Mouse (Mus musculus) liver, embryonic 15.5 days (tissue): ENCODE results near the gene Olfr465-ps1. TPM values are rescaled to one million over a fixed set of nuclear protein-coding genes. Genes with fewer than 3 reads are reported as not detected.
A peak's percentile ranks its signal among the peaks of the same experiment; 100 is the strongest.

Experiments used
- ATAC-seq: fragments of 200-750 bp; cut with Nextera tagmentation; 2 replicates; pipeline ENCODE4 v1.8.0; 2017; ENCODE audit warnings: moderate number of reproducible peaks, mild to moderate bottlenecking, moderate library complexity; ENCODE audit not compliant: insufficient read depth
- H3K27ac ChIP-seq: fragments of 300-500 bp; sonication (generic); replicated peaks from 2 replicates; pipeline ENCODE4 v1.5.1; 2015; ENCODE audit warnings: mild to moderate bottlenecking, inconsistent platforms
- H3K27me3 ChIP-seq: fragments of 300-500 bp; sonication (generic); 2 replicates; pipeline ENCODE4 v1.6.1; 2015; ENCODE audit warnings: mild to moderate bottlenecking, inconsistent platforms
- H3K36me3 ChIP-seq: fragments of 300-500 bp; sonication (generic); replicated peaks from 2 replicates; pipeline ENCODE4 v1.6.1; 2015; ENCODE audit warnings: moderate library complexity, mild to moderate bottlenecking, inconsistent platforms
- H3K4me1 ChIP-seq: fragments of 300-500 bp; sonication (generic); replicated peaks from 2 replicates; pipeline ENCODE4 v1.6.1; 2015; ENCODE audit warnings: inconsistent platforms
- H3K4me2 ChIP-seq: fragments of 300-500 bp; sonication (generic); 2 replicates; pipeline ENCODE4 v1.6.1; 2015; ENCODE audit warnings: moderate library complexity, mild to moderate bottlenecking, inconsistent platforms
- H3K4me3 ChIP-seq: fragments of 300-500 bp; sonication (generic); replicated peaks from 2 replicates; pipeline ENCODE4 v1.5.1; 2015; ENCODE audit warnings: mild to moderate bottlenecking, inconsistent platforms
- H3K9ac ChIP-seq: fragments of 300-500 bp; sonication (generic); 2 replicates; pipeline ENCODE4 v1.6.1; 2015; ENCODE audit warnings: moderate library complexity, mild to moderate bottlenecking, inconsistent platforms
- H3K9me3 ChIP-seq: fragments of 300-500 bp; sonication (generic); replicated peaks from 2 replicates; pipeline ENCODE4 v1.6.1; 2016; ENCODE audit warnings: inconsistent platforms
- WGBS: fragments of 180-500 bp; shearing (Covaris S2); methylation state at CpG from one replicate; pipeline ENCODE4 v1.1.7; 2015; ENCODE audit warnings: mixed read lengths; ENCODE audit not compliant: insufficient replicate concordance; 5-methylcytosine and 5-hydroxymethylcytosine counted together
- polyA plus RNA-seq: library from polyadenylated mRNA; unstranded; fragments of >200 nt; fragmentation: Nextera tagmentation; extraction: Ambion mirVana; gene quantifications from 2 replicates; pipeline ENCODE4 v1.2.1, GENCODE M21; 2015

The Olfr465-ps1 gene
- not detected in 2 replicates for polyA plus RNA-seq

- H3K27me3 ChIP-seq: no peaks in the 10 kb centered on the region
- no peaks in the 10 kb centered on the region for H3K36me3 ChIP-seq
- 61% methylated on average over 4 of the region's 4 CpGs for WGBS
- H3K9ac ChIP-seq: no peak within 1 kb of the TSS
- H3K27ac ChIP-seq: no peak within 1 kb of the TSS
- no peaks in the 10 kb centered on the region for H3K4me1 ChIP-seq
- H3K4me2 ChIP-seq: no peak within 1 kb of the TSS
- ATAC-seq: no peak
- no peak within 1 kb of the TSS for H3K4me3 ChIP-seq
- no peaks in the 10 kb centered on the region for H3K9me3 ChIP-seq
These were observed at the start of gene Olfr465-ps1 for GRCm38 (mm10) chr13:65137789-65138188. Gene Olfr465-ps1, plus strand, starts transcription at chr13:65138089.

DNA sequence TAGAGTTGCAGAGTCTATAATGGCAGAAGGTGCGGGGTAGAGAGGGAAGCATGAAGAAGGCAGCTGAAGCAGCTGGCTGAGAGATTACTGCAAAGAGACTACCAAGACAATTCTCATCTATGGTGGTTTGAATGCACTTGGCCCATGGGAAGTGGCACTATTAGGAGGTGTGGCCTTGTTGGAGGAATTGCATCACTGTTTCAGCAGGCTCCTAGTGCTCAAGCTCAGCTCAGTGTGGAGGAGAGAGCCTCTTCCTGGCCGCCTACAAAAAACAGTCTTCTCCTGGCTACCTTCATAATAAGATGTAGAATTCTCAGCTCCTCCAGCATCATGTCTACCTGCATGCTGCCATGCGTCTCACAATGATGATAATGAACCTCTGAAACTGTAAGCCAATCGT, 42.0 kb upstream of the Olfr465-ps1 start:
- no peak overlapping the region for H3K27ac ChIP-seq
- H3K27me3 ChIP-seq: no peaks in the 10 kb centered on the region
- WGBS: 75% methylated on average over 4 of the region's 4 CpGs
- no peak overlapping the region for H3K4me2 ChIP-seq
- peaks cover 12% of the 10 kb centered on the region for H3K36me3 ChIP-seq
- H3K9me3 ChIP-seq: no peaks in the 10 kb centered on the region
- H3K9ac ChIP-seq: no peak overlapping the region
- no peak for ATAC-seq
- H3K4me1 ChIP-seq: peaks cover 15% of the 10 kb centered on the region
- no peak overlapping the region for H3K4me3 ChIP-seq

GRCm38 (mm10) chr13:65097018-65097417, 40.9 kb upstream of the Olfr465-ps1 start:
- H3K9me3 ChIP-seq: no peaks in the 10 kb centered on the region
- no peak overlapping the region for H3K4me3 ChIP-seq
- peaks cover 6% of the 10 kb centered on the region for H3K36me3 ChIP-seq
- no peak overlapping the region for H3K27ac ChIP-seq
- peaks cover 23% of the 10 kb centered on the region for H3K4me1 ChIP-seq
- ATAC-seq: no peak
- no peak overlapping the region for H3K9ac ChIP-seq
- H3K27me3 ChIP-seq: no peaks in the 10 kb centered on the region
- no peak overlapping the region for H3K4me2 ChIP-seq

- Histone ChIP-seq H3K36me3 (0 out of 2 replicates have a peak, but pooled peaks cover 3% of the 10 kb centered on the region), H3K27ac (no peak overlapping the region), H3K9me3 (no peaks in the 10 kb centered on the region), H3K4me1 (peaks cover 26% of the 10 kb centered on the region), H3K9ac (no peak overlapping the region), H3K27me3 (no peaks in the 10 kb centered on the region), H3K4me2 (no peak overlapping the region), H3K4me3 (no peak overlapping the region)
- 76% methylated on average over 9 of the region's 9 CpGs for WGBS
- ATAC-seq: no peak
These were observed 37.2 kb upstream of the Olfr465-ps1 start for GRCm38 (mm10) chr13:65100678-65101077.

GRCm38 (mm10) chr13:65101232-65101631, 36.7 kb upstream of the Olfr465-ps1 start:
- Histone ChIP-seq H3K9me3 (no peaks in the 10 kb centered on the region), H3K27ac (no peak overlapping the region), H3K27me3 (no peaks in the 10 kb centered on the region), H3K9ac (no peak overlapping the region), H3K4me3 (no peak overlapping the region), H3K4me2 (no peak overlapping the region), H3K36me3 (peaks cover 6% of the 10 kb centered on the region; the same call in 1 of the 2 replicates), H3K4me1 (peaks cover 24% of the 10 kb centered on the region)
- no peak for ATAC-seq
- WGBS: 56% methylated on average over 3 of the region's 3 CpGs

- no peaks in the 10 kb centered on the region for H3K27me3 ChIP-seq
- peak; percentile 46 for ATAC-seq
- peak overlapping the region; percentile 84 for H3K9ac ChIP-seq
- H3K9me3 ChIP-seq: no peaks in the 10 kb centered on the region
- H3K4me2 ChIP-seq: peak overlapping the region; percentile 82
- 0% methylated on average over 5 of the region's 5 CpGs for WGBS
- peak overlapping the region; percentile 93 for H3K27ac ChIP-seq
- H3K4me1 ChIP-seq: peaks cover 25% of the 10 kb centered on the region
- peak overlapping the region; percentile 86 for H3K4me3 ChIP-seq
- H3K36me3 ChIP-seq: no peaks in the 10 kb centered on the region
These were observed 25.9 kb upstream of the Olfr465-ps1 start for GRCm38 (mm10) chr13:65111961-65112360.

DNA sequence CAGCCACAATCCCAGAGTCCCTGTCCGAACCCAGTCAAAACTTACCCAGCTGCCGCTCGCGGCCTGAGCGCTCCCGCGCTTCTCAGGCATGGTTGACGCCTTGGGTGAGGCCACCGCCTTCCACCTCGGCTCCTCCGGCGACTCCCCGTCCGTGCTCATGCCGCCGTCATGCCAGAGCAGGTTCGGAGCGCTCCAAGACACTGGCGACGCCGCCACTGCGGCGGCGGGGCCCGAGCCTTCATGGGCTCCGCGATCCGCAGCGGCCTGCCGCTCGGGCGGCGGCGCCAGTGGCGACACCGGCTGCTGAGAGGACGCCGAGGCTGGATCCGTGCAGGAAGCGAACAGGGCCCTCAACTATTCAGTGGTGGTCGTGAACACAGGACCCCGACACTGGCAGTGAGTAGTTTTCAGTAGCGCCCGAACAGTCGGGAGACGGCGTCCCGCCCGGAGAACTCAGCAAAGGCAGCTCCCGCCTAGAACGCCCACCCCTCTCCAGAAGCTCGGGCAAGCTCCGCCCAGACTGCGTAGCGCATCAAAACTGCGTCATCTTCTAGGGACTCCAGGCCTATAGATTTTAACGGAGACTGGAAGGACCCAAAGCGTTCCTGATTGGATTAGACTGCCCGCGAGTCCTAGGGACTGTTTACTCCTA, 25.3 kb upstream of the Olfr465-ps1 start, which contains the start of gene Mfsd14b:
TSS of gene Mfsd14b (minus strand) at position 517 of the 652 bp plus-strand sequence.
- Histone ChIP-seq H3K27me3 (no peaks in the 10 kb centered on the region), H3K4me3 (peak within 1 kb of the TSS; percentile 86), H3K4me1 (peaks cover 25% of the 10 kb centered on the region), H3K36me3 (no peaks in the 10 kb centered on the region), H3K9ac (peak within 1 kb of the TSS; percentile 84), H3K27ac (peak within 1 kb of the TSS; percentile 93), H3K4me2 (peak within 1 kb of the TSS; percentile 82), H3K9me3 (no peaks in the 10 kb centered on the region)
- under 1% methylated on average over 60 of the region's 60 CpGs for WGBS
- peak; percentile 96 for ATAC-seq

- ATAC-seq: no peak
- Histone ChIP-seq H3K27ac (peak overlapping the region; percentile 93), H3K4me1 (peaks cover 22% of the 10 kb centered on the region), H3K27me3 (no peaks in the 10 kb centered on the region), H3K9ac (peak overlapping the region; percentile 84), H3K36me3 (no peaks in the 10 kb centered on the region), H3K4me3 (peak overlapping the region; percentile 86), H3K9me3 (no peaks in the 10 kb centered on the region), H3K4me2 (peak overlapping the region; percentile 82)
- WGBS: 64% methylated on average over 3 of the region's 3 CpGs
These were observed 24.6 kb upstream of the Olfr465-ps1 start for GRCm38 (mm10) chr13:65113239-65113638.

DNA sequence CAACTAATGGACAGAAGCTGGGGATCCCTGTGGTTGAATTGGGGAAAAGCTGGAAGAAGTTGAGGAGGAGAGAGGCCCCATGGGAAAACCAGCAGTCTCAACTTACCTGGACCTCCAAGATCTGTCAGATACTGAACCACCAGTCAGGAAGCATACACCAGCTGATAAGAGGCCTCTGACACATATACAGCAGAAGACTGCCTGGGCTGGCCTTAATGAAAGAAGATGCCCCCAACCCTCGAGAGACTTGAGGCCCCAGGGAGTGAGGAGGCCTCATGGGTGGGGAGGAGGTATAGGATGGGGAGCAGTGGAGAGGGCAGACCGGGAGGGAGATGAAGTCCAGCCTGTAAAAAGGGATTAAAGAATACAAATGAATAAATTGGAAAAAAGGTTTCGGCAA, 16.9 kb upstream of the Olfr465-ps1 start:
- no peaks in the 10 kb centered on the region for H3K27me3 ChIP-seq
- peak overlapping the region; percentile 29; the same call in 1 of the 2 replicates for H3K27ac ChIP-seq
- peak; percentile 29; the same call in 1 of the 2 replicates for ATAC-seq
- 47% methylated on average over 3 of the region's 3 CpGs for WGBS
- no peak overlapping the region for H3K4me2 ChIP-seq
- H3K4me1 ChIP-seq: peaks cover 21% of the 10 kb centered on the region
- H3K9me3 ChIP-seq: no peaks in the 10 kb centered on the region
- no peak overlapping the region for H3K9ac ChIP-seq
- H3K4me3 ChIP-seq: no peak overlapping the region
- no peaks in the 10 kb centered on the region for H3K36me3 ChIP-seq

- Histone ChIP-seq H3K4me1 (peaks cover 21% of the 10 kb centered on the region), H3K4me2 (peak overlapping the region; percentile 52), H3K9ac (no peak overlapping the region), H3K36me3 (no peaks in the 10 kb centered on the region), H3K27me3 (no peaks in the 10 kb centered on the region), H3K4me3 (no peak overlapping the region), H3K27ac (peak overlapping the region; percentile 68), H3K9me3 (no peaks in the 10 kb centered on the region)
- WGBS: 24% methylated on average over 1 of the region's 1 CpGs
- ATAC-seq: peak; percentile 87
These were observed 15.8 kb upstream of the Olfr465-ps1 start for GRCm38 (mm10) chr13:65122111-65122510.

DNA sequence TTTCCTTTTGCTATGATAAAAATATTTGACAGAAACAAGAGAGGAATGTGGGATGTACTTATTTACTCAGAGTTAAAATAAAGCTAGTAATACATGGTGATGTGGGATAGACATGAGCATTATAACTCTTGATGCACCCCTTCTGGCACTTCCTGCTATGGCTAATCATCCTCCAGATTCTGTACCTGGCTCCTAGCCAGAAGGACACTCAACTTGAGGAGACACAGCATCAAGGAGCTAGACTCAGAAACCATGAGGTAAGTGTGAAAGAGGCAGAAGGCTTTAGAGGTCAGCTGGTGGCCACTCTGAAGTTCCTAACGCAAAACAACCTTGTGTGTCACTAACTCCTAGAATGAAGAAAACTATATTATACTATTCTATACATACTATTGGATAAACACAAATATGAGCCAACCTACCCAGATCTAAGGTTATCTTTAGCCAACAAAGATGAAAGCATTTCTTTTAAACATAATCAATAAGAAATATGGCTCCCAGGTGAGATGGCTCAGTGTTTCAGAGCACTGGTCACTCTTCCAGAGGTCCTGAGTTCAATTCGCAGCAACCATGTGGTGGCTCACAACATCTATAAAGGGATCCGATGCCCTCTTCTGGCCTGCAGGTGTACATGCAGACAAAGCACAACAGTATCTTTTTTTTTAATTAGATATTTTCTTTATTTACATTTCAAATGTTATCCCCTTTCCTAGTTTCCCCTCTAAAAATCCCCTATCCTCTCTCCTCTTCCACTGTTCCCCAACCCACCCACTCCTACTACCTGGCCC, 10.6 kb upstream of the Olfr465-ps1 start:
- Histone ChIP-seq H3K27ac (no peak overlapping the region), H3K4me2 (no peak overlapping the region), H3K36me3 (no peaks in the 10 kb centered on the region), H3K27me3 (no peaks in the 10 kb centered on the region), H3K9ac (no peak overlapping the region), H3K9me3 (no peaks in the 10 kb centered on the region), H3K4me1 (peaks cover 10% of the 10 kb centered on the region), H3K4me3 (no peak overlapping the region)
- 0 out of 2 replicates have a peak, but pooled peaks have one; percentile 47 for ATAC-seq
- 35% methylated on average over 3 of the region's 3 CpGs for WGBS
